Mouse (Mus musculus): ENCODE measurements around the gene Gm44790.
"Not testable (repeated sequence)": the region's sequence is repeated elsewhere in the genome, so short reads cannot be mapped to it uniquely, and the experiment has no call there.

Gm44790 gene

GRCm38 (mm10) chr6:86426358-86426757, at the start of gene Gm44790:
TSS of gene Gm44790 (plus strand) at chr6:86426658.
- no peak for DNase-seq (ENCODE audit: low spot score in 2 of 2)

- no peak for DNase-seq (ENCODE audit: low spot score in 2 of 2)
Observed at GRCm38 (mm10) chr6:86378341-86378740, 48.1 kb upstream of the Gm44790 start.

- DNase-seq (ENCODE audit: low spot score in 2 of 2), result not testable (repeated sequence)
Observed at GRCm38 (mm10) chr6:86380112-86380511, 46.3 kb upstream of the Gm44790 start.

- DNase-seq (ENCODE audit: low spot score in 2 of 2), result no peak
Observed at GRCm38 (mm10) chr6:86382551-86382950, 43.9 kb upstream of the Gm44790 start.

- DNase-seq (ENCODE audit: low spot score in 2 of 2), result no peak
Observed at GRCm38 (mm10) chr6:86383370-86383769, 43.1 kb upstream of the Gm44790 start.

- DNase-seq (ENCODE audit: low spot score in 2 of 2), result no peak
Observed at GRCm38 (mm10) chr6:86384692-86385091, 41.8 kb upstream of the Gm44790 start.

GRCm38 (mm10) chr6:86385362-86386104, 40.9 kb upstream of the Gm44790 start:
- no peak for DNase-seq (ENCODE audit: low spot score in 2 of 2)

GRCm38 (mm10) chr6:86387313-86387712, 39.1 kb upstream of the Gm44790 start:
- no peak for DNase-seq (ENCODE audit: low spot score in 2 of 2)

- DNase-seq (ENCODE audit: low spot score in 2 of 2), result no peak
Observed at GRCm38 (mm10) chr6:86388461-86388860, 38.0 kb upstream of the Gm44790 start.

GRCm38 (mm10) chr6:86391326-86391725, 35.1 kb upstream of the Gm44790 start:
- DNase-seq (ENCODE audit: low spot score in 2 of 2), result no peak

GRCm38 (mm10) chr6:86393187-86393586, 33.3 kb upstream of the Gm44790 start:
- no peak for DNase-seq (ENCODE audit: low spot score in 2 of 2)

- no peak for DNase-seq (ENCODE audit: low spot score in 2 of 2)
Observed at GRCm38 (mm10) chr6:86394078-86394720, 32.3 kb upstream of the Gm44790 start.

- no peak for DNase-seq (ENCODE audit: low spot score in 2 of 2)
Observed at GRCm38 (mm10) chr6:86395021-86395420, 31.4 kb upstream of the Gm44790 start.

- DNase-seq (ENCODE audit: low spot score in 2 of 2), result no peak
Observed at GRCm38 (mm10) chr6:86395969-86396368, 30.5 kb upstream of the Gm44790 start.

- DNase-seq (ENCODE audit: low spot score in 2 of 2), result peak; percentile 86
Observed at GRCm38 (mm10) chr6:86396581-86397256, 29.7 kb upstream of the Gm44790 start, which contains the start of gene Pcyox1. TSS of gene Pcyox1 (minus strand) at chr6:86397154.

GRCm38 (mm10) chr6:86397257-86397980, 29.0 kb upstream of the Gm44790 start:
- DNase-seq (ENCODE audit: low spot score in 2 of 2), result no peak

- DNase-seq (ENCODE audit: low spot score in 2 of 2), result no peak
Observed at GRCm38 (mm10) chr6:86398986-86399385, 27.5 kb upstream of the Gm44790 start.

GRCm38 (mm10) chr6:86399995-86400394, 26.5 kb upstream of the Gm44790 start:
- no peak for DNase-seq (ENCODE audit: low spot score in 2 of 2)

GRCm38 (mm10) chr6:86400972-86401371, 25.5 kb upstream of the Gm44790 start:
- DNase-seq (ENCODE audit: low spot score in 2 of 2), result peak; percentile 52 to 65

- DNase-seq (ENCODE audit: low spot score in 2 of 2), result no peak
Observed at GRCm38 (mm10) chr6:86402681-86403607, 23.5 kb upstream of the Gm44790 start.

- DNase-seq (ENCODE audit: low spot score in 2 of 2), result peak; percentile 96 to 98
Observed at GRCm38 (mm10) chr6:86403728-86404099, 22.7 kb upstream of the Gm44790 start.

All from frontal cortex, postnatal 36 days (tissue).